Mouse (Mus musculus) induced T-regulatory cell, adult 2 months (primary cell): ENCODE results near the gene Olfr1450.
"Not testable (repeated sequence)": the region's sequence is repeated elsewhere in the genome, so short reads cannot be mapped to it uniquely, and the experiment has no call there.

ENCODE experiments used
- DNase-seq: peaks from one replicate; pipeline ENCODE4 v3.0.0-alpha.2; 2012; ENCODE audit warnings: low read depth

Olfr1450 gene

DNA sequence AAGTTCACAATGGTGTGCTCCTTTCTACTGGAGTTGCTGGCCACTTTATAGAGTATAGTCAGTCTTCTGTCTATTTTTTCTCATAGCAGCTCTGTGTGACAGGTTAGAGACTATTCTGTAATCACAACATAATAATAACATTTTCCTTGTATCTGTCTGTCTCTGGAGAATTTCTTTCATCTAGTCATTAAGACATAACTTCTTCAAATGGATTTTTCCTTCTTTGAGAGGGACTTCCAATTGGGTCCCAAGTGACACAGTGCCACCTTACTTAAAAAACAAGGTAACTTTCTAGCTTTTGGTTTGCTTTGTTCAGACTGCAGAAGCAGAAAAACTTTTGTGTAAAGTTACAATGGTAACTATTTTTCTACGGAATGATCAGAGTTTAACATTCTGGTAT, at the start of gene Olfr1450:
Gene Olfr1450, plus strand, starts transcription at position 301 of the 400 bp plus-strand sequence.
- no peak for DNase-seq

- DNase-seq = no peak
Observed at GRCm38 (mm10) chr19:12903643-12904042, 46.4 kb upstream of the Olfr1450 start, which contains the start of gene Olfr1447. TSS of gene Olfr1447 (minus strand) at chr19:12903743.

- no peak for DNase-seq
Observed at GRCm38 (mm10) chr19:12924319-12924718, 25.7 kb upstream of the Olfr1450 start, which contains the start of gene Olfr1448. TSS of gene Olfr1448 (minus strand) at chr19:12924419.

GRCm38 (mm10) chr19:12930540-12930939, 19.5 kb upstream of the Olfr1450 start, which contains the start of gene Olfr1449:
TSS of gene Olfr1449 (plus strand) at chr19:12930840.
- no peak for DNase-seq

GRCm38 (mm10) chr19:12970082-12970481, 20.0 kb downstream of the Olfr1450 start:
- not testable (repeated sequence) for DNase-seq

DNA sequence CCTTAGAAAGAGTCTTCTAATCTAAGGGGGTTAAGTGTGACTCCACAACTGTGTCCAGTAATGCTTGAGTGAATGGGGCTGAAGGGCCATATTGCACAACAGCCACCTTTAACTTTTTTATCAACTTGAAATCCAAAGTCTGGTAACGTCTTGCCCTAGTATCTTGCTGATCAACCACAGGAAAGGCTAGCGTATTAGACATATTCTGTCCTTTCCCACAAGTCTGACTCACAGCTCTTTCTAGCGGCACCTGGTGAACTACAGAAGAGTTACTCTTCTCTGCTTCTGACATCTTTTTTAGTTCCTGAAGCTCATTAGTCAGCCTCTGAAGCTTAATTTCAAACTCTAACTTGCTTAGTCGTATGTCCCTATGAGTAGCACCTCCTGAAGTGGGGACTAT, 42.3 kb downstream of the Olfr1450 start:
- not testable (repeated sequence) for DNase-seq

DNA sequence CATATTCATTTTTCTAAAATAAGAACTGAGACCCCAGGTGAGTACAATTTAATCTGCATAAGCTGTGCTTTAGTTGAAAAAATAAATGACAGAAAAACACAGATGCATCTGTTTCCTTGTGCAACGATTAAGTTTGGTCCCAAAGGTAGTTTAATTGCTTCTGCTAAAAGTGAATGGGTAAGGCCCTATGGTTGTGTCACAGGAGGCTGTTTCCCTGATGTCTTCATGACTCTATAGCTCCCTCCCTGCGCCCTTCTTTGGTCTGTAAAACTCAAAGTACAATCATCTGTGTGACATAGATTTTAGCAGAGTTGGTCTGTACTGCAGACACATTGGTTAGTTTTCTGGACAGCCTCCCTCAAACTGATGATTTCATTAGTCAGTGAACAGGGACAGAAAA, 44.7 kb downstream of the Olfr1450 start, which contains the start of gene Olfr1451:
Gene Olfr1451, plus strand, starts transcription at position 301 of the 400 bp plus-strand sequence.
- DNase-seq = no peak
